Mouse (Mus musculus) ovary, adult 18-20 months (tissue): ENCODE measurements at regions not wholly inside any gene's neighbourhood (a gene's known extent, or its start where the extent isn't known, plus 50 kb on each side); places are given as distances from the start of the nearest gene placed in this dataset.

Source experiments
- DNase-seq: peaks from one replicate; pipeline ENCODE4 v3.0.0; 2022; ENCODE audit warnings: low spot score, mixed read lengths

- no peak for DNase-seq
Measured at GRCm38 (mm10) chr3:133599731-133600130, 54.8 kb upstream of the Tet2 start.

DNA sequence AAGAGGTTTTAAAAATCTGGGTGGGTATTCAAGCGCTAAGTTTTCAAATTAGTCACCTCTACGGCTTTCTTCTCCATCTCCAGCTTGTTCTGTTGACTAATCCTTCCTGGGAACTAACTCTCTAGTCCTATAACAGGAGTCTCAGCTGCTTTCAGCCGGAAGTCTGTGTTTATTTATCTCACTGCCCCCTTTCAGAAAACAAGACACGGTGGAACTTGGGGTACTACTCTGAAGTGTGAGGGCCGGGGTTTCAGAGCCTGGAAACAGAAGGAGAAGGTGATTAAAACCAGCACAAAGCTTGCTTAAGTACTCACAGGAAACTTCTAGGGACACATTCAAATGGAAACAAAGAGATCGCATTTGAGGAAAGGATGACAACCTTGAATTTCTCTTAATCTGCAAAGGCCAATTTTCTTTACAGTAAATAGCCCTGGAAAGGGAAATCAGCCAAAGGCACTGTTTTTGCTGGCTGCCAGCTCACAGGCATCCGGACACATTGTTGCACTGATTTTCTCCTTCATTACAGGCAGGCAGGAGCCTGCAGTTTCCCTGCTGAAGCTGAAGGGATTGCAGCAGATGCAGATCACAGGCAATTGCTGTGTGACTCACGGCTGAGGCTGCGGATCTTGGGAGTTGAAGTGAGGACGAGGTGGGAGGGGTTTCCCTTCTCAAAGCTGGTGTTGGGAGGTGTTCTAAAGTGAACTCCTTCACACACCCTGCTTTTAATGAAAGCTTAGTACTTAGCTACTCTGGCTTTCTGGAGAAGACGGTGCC, 55.7 kb upstream of the Tet2 start:
- peak; percentile 24 for DNase-seq

GRCm38 (mm10) chr3:133605460-133605859, 60.5 kb upstream of the Tet2 start:
- no peak for DNase-seq

DNA sequence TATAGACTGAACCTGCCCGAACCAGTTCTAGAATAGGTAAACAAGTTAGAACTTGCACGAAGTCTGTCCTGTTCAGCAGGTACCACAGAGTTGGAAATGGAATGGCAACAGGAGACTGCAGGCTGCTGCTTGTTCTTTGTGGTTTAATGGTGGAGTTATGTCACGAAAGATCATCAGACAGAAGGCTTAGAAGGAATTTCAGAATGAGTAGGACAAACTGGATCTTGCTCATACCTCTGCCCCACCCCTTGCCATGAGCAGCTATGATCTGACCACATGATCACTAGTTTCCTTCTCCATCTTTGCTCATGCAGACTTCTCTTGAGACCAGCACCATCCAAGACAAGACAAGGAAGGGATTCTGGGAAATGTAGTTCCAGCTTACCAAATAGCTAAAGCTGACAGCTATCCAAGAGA, 63.9 kb upstream of the Tet2 start:
- DNase-seq: no peak

- no peak for DNase-seq
Measured at GRCm38 (mm10) chr3:133613836-133614711, 69.1 kb upstream of the Tet2 start.

- DNase-seq: no peak
Measured at GRCm38 (mm10) chr3:133614712-133615426, 69.9 kb upstream of the Tet2 start.

DNA sequence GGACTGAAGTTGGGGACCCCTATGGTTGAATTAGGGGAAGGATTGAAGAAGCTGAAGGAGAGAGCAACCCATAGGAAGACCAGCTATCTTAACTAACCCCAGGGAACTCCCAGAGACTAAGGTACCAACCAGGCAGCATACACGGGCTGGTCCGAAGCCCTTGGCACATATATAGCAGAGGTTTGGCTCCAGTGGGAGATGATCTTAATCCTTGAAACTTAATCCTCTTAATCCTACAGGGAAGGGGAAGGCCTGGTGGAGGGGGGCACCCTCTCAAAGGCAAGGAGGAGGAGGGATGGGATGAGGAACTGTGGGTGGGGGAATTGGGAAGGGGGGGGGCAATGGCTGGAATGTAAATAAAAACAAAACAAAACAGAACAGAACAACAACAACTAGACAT, 72.1 kb upstream of the Tet2 start:
- no peak for DNase-seq

DNA sequence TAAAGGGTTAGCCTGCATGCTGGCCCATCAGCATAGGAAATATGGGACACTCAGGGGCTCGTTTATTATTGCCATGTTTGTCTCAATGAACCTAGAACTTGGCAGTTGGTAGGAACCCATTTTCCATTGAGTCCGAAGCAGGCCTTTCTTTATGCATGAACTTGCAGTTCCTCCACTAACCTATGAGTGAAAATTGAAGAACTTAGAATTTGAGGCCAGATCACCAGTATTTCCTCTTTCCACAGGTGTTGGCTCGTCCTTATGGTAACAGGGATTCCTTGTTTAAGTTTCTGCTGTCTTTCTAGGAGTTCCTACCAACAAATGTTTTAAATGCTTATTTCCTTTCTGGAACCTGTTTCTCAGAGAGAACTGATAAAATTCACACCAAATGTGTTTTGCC, 73.6 kb upstream of the Tet2 start:
- DNase-seq: no peak

DNA sequence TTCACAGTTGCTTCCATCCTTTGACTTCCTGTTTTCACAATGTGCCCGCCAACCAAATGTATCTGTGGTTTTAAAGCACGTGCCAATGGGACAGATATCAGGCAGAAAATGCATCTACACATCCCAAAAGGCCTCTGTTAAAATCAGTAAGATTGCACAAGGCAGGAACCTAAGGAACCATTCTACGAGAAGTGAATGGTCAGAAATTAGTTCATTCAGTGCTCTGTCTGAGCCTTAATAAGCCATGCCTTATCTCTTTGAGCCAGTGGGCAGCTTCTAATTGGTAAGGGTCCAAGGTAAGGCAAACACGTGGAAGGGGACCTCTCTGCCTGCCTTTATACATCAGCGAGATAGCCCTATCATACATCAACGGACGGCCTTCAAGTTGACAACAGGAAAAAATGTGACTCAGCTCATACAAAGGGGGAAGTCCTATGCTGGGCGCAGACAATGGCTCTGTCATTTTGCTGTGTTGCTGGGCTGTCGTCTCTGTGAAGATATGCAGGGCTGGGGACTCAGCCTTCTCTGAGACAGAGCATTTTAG, 78.3 kb upstream of the Tet2 start:
- no peak for DNase-seq

- no peak for DNase-seq
Measured at GRCm38 (mm10) chr3:133624079-133624875, 79.3 kb upstream of the Tet2 start.

GRCm38 (mm10) chr3:133625046-133625445, 80.1 kb upstream of the Tet2 start:
- DNase-seq: no peak

DNA sequence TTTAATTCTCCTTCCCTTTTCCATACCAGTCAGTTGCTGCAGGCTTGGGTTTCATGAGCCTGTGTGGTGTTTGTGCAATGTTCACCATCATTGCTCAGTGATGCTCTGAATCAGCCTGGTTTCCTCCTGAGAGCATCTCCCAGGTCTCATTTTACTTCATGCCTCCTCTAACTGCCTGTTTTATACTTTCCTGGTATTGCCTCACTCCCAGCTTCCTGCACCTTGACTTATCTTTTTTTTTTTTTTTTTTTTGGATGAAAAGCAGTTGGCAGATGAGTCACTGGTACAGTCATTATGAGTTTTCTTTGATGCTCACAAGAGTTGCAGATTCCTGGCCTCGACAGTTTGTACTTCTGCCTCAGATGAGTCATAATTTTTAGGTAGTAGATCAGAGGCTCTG, 81.5 kb upstream of the Tet2 start:
- DNase-seq: no peak

- DNase-seq: no peak
Measured at GRCm38 (mm10) chr3:133627116-133627844, 82.3 kb upstream of the Tet2 start.

DNA sequence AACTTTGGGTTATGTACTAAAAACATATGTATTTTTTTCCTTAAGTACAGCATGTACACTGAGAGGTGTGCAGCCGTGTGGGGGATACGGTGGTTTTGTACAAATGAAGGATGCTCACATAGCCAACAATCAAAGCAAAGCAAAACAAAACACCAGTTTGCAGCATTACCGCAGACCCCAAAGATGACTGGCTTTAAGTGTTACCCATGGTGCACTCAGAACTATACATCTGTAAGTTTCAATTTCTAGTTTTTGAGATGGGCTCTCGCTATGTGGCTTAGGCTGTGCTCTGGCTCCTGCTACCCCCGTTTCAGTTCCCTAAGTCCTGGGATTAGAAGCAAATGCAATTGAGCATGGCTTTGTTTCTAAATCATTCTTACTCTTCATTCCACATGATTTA, 89.4 kb upstream of the Tet2 start:
- no peak for DNase-seq

GRCm38 (mm10) chr3:133645604-133646003, 100.7 kb upstream of the Tet2 start:
- DNase-seq: no peak

- DNase-seq: no peak
Measured at GRCm38 (mm10) chr3:133646449-133647059, 101.6 kb upstream of the Tet2 start.

- no peak for DNase-seq
Measured at GRCm38 (mm10) chr3:133650025-133650424, 105.1 kb upstream of the Tet2 start.

GRCm38 (mm10) chr3:133651996-133652395, 107.1 kb upstream of the Tet2 start:
- no peak for DNase-seq

GRCm38 (mm10) chr3:133659759-133660158, 114.8 kb upstream of the Tet2 start:
- no peak for DNase-seq

GRCm38 (mm10) chr3:133661303-133661702, 116.4 kb upstream of the Tet2 start:
- DNase-seq: no peak
